Mouse (Mus musculus): ENCODE data around the gene Sun2.

- TF ChIP-seq CTCF (IDR thresholded peaks at IDR 0.05; ENCODE audit: low read depth) (no peak), EP300 (IDR thresholded peaks at IDR 0.05; ENCODE audit: low read depth) (no peak)
These were observed 21.5 kb downstream of the Sun2 start for GRCm38 (mm10) chr15:79720796-79721195.
